Comparison of ENCODE assay signal across 9 mouse cellular contexts in the genomic region with DNA sequence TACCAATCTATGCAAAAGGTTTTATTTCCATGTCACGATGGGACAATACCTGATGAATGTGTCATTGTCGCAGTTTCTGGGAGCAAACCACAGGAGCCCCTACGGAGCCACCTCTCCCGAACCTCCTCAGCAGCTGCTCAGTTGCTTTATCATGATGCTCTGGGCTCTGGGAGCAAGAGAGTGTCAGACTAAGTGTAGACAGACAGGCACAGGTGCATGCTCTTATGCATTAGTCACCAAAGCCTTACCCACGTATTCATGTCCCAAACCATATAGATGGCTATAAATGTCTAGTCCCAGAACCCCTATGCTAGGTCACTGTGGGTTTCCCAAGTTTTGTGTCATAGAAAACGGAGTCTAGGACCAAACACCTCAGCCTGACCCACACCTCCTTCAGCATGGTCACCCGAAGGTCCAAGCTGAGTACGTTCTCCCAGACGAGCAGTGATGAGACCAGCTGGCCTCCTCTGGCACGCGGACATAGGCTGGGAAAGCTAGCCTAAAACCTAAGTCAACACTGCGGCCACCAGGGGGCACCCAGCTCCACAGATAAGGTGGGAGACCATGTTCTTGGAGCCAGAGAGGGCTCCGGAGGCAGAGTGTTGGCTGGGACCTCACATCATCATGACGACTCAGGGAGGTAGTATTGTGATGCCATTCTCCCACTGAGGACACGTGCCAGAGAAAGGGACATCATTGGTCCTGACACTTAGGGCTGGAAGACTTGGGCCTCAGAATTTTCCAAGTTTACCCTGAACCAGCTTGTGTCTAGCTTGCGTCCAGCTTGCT. TPM values are rescaled to one million over a fixed set of nuclear protein-coding genes. Genes with fewer than 3 reads are reported as not detected.
DNase-seq lines count a peak whose midpoint lies in the region; ATAC-seq and TF ChIP-seq lines count a peak whose summit lies in the region.
"Had no signal": no experiment of that assay in that cellular context is flagged by ENCODE, and none has a peak within 500 bp of the region (broad histone marks: within the 10 kb centered on the region; RNA-seq: fewer than 3 reads in every experiment).

No protein-coding gene starts in this region.

- no peaks in the 10 kb centered on the region for H3K9me3 ChIP-seq in G1E (replicated peaks)
- no peaks in the 10 kb centered on the region for H3K9me3 ChIP-seq in forebrain, embryonic 16.5 days (ENCODE audit: control insufficient read depth, low read length)
- no peaks in the 10 kb centered on the region for H3K9me3 ChIP-seq in neural tube, embryonic 15.5 days (replicated peaks)

- no peak overlapping the region for H3K4me2 ChIP-seq in forebrain, embryonic 16.5 days (ENCODE audit: low read length)
- no peak overlapping the region for H3K4me2 ChIP-seq in neural tube, embryonic 15.5 days

- peaks cover 58% of the 10 kb centered on the region for H3K27me3 ChIP-seq in G1E (ENCODE audit: insufficient read depth, low read length)
- peaks cover 53% of the 10 kb centered on the region for H3K27me3 ChIP-seq in forebrain, embryonic 16.5 days (replicated peaks; ENCODE audit: control insufficient read depth, insufficient read depth, low read length)
- peaks cover 81% of the 10 kb centered on the region for H3K27me3 ChIP-seq in neural tube, embryonic 15.5 days (replicated peaks)

- H3K4me1 ChIP-seq in G1E (ENCODE audit: insufficient read depth, low read depth, low read length) = peaks cover 13% of the 10 kb centered on the region; the same call in 1 of the 2 replicates
- peaks cover 16% of the 10 kb centered on the region for H3K4me1 ChIP-seq in forebrain, embryonic 16.5 days (replicated peaks; ENCODE audit: control insufficient read depth, insufficient read depth, low read length)
- H3K4me1 ChIP-seq in neural tube, embryonic 15.5 days = peaks cover 36% of the 10 kb centered on the region

- ATAC-seq in G1E (ENCODE audit: extremely low read depth, insufficient number of reproducible peaks, low FRiP score, poor library complexity, severe bottlenecking) = no peak
- ATAC-seq in forebrain, embryonic 16.5 days = peak; percentile 63
- ATAC-seq in neural tube, embryonic 15.5 days (ENCODE audit: low FRiP score) = peak; percentile 65; the same call in 1 of the 2 replicates

- H3K36me3 ChIP-seq in G1E (replicated peaks) = no peaks in the 10 kb centered on the region
- H3K36me3 ChIP-seq in forebrain, embryonic 16.5 days (ENCODE audit: control insufficient read depth, insufficient read depth) = no peaks in the 10 kb centered on the region
- H3K36me3 ChIP-seq in neural tube, embryonic 15.5 days = no peaks in the 10 kb centered on the region

- H3K4me3 ChIP-seq in G1E (ENCODE audit: low read depth, low read length) = no peak overlapping the region
- no peak overlapping the region for H3K4me3 ChIP-seq in forebrain, embryonic 16.5 days (replicated peaks; ENCODE audit: low read length)
- no peak overlapping the region; the same call in 1 of the 2 replicates for H3K4me3 ChIP-seq in layer of hippocampus, adult 2 months
- H3K4me3 ChIP-seq in neural tube, embryonic 15.5 days (replicated peaks) = no peak overlapping the region

- 25% methylated on average over 16 of the region's 16 CpGs for WGBS in forebrain, embryonic 16.5 days
- 19% methylated on average over 16 of the region's 16 CpGs for WGBS in neural tube, embryonic 15.5 days

- H3K27ac ChIP-seq in forebrain, embryonic 16.5 days (ENCODE audit: low read length) = no peak overlapping the region
- peak overlapping the region; percentile 61; the same call in 1 of the 2 replicates for H3K27ac ChIP-seq in layer of hippocampus, adult 2 months
- H3K27ac ChIP-seq in neural tube, embryonic 15.5 days (replicated peaks) = no peak overlapping the region
- H3K27ac ChIP-seq: macrophage had no signal

- H3K9ac ChIP-seq in forebrain, embryonic 16.5 days (replicated peaks; ENCODE audit: low read depth, low read length) = no peak overlapping the region
- no peak overlapping the region for H3K9ac ChIP-seq in neural tube, embryonic 15.5 days (replicated peaks)

- TF ChIP-seq CTCF in G1E (IDR thresholded peaks at IDR 0.05; ENCODE audit: low read depth, low read length) = peak; percentile 36; the same call in 1 of the 2 replicates
- TF ChIP-seq CTCF in layer of hippocampus, adult 2 months (conservative IDR thresholded peaks at IDR 0.05) = peak; percentile 94

- DNase-seq in G1E (ENCODE audit: low spot score) = peak; percentile 60
- peak; percentile 81 for DNase-seq in cerebellum, adult 11-12 months
- DNase-seq in heart, postnatal 4 days = peak; percentile 96
- DNase-seq in layer of hippocampus, adult 2 months (ENCODE audit: low spot score in 2 of 2) = peak; percentile 83 to 92
- peak; percentile 89 to 92 for DNase-seq in lung, adult 18-20 months
- DNase-seq in testis, postnatal 10 days (ENCODE audit: low spot score) = peak; percentile 96

RNA-seq across cellular contexts. Expression of gene Gpr132, which starts 7.4 kb away (rescaled TPM):
- total RNA-seq in G1E (2014; fragmentation: Nextera tagmentation) (not detected in 2 replicates), G1E (2017) (0.11 TPM in 1 of 2 replicates, not detected in the other)
- 0.08 and 0.14 TPM in 2 replicates for polyA plus RNA-seq in G1E (2012)
- polyA plus RNA-seq in forebrain, embryonic 16.5 days (2015; fragmentation: Nextera tagmentation; extraction: Ambion mirVana) = not detected in 2 replicates
- under 1 TPM; 0.16 to 0.17 TPM for total RNA-seq in heart, postnatal 4 days (2021)
- total RNA-seq in layer of hippocampus, adult 2 months (2021) = not detected
- 0.08 and 2.8 TPM in 2 replicates for polyA plus RNA-seq in neural tube, embryonic 15.5 days (2015; fragmentation: Nextera tagmentation; extraction: Ambion mirVana)

RNA-seq across cellular contexts. Expression of gene Cdca4, which starts 46.2 kb away (rescaled TPM):
- total RNA-seq in G1E (2014; fragmentation: Nextera tagmentation) (131 and 140 TPM in 2 replicates), G1E (2017) (120 and 124 TPM in 2 replicates)
- polyA plus RNA-seq in G1E (2012) = 51.2 and 56.8 TPM in 2 replicates
- 71.0 and 80.9 TPM in 2 replicates for polyA plus RNA-seq in forebrain, embryonic 16.5 days (2015; fragmentation: Nextera tagmentation; extraction: Ambion mirVana)
- total RNA-seq in heart, postnatal 4 days (2021) = 10 to 100 TPM; 25.8 to 26.8 TPM
- total RNA-seq in layer of hippocampus, adult 2 months (2021) = 10 to 100 TPM in 1 of 2 experiments, 1 to 10 TPM in 1; 7.1 to 10.8 TPM
- polyA plus RNA-seq in neural tube, embryonic 15.5 days (2015; fragmentation: Nextera tagmentation; extraction: Ambion mirVana) = 30.3 and 48.6 TPM in 2 replicates

RNA-seq across cellular contexts. Expression of gene Jag2, which starts 54.2 kb away (rescaled TPM):
- total RNA-seq in G1E (2014; fragmentation: Nextera tagmentation) (1.8 and 3.5 TPM in 2 replicates), G1E (2017) (0.44 and 1.4 TPM in 2 replicates)
- 0.60 and 0.62 TPM in 2 replicates for polyA plus RNA-seq in G1E (2012)
- polyA plus RNA-seq in forebrain, embryonic 16.5 days (2015; fragmentation: Nextera tagmentation; extraction: Ambion mirVana) = 7.9 and 10.7 TPM in 2 replicates
- 10 to 100 TPM; 29.1 to 29.2 TPM for total RNA-seq in heart, postnatal 4 days (2021)
- total RNA-seq in layer of hippocampus, adult 2 months (2021) = 10 to 100 TPM; 44.1 to 52.1 TPM
- 13.6 and 14.8 TPM in 2 replicates for polyA plus RNA-seq in neural tube, embryonic 15.5 days (2015; fragmentation: Nextera tagmentation; extraction: Ambion mirVana)

Comparison
In these comparisons a context has a peak if more than half of its experiments do, and no peak if none do; other contexts are left out.
1. RNA of gene Cdca4, which starts 46.2 kb away (total RNA-seq): 120 to 140 TPM in G1E; 25.8 to 26.8 TPM in heart, postnatal 4 days and 7.1 to 10.8 TPM in layer of hippocampus, adult 2 months; every median in the first group is over 4 times any median in the second.
2. RNA of gene Jag2, which starts 54.2 kb away (total RNA-seq): 44.1 to 52.1 TPM in layer of hippocampus, adult 2 months and 29.1 to 29.2 TPM in heart, postnatal 4 days; 0.44 to 3.5 TPM in G1E; every median in the first group is over 4 times any median in the second.
3. Peak in every context shown above with its lines, with median percentiles within 50 percentile points of each other: DNase-seq.